Mouse (Mus musculus) hematopoietic multipotent progenitor cell, adult 10-12 weeks (in vitro differentiated cells): ENCODE results near the gene Gm5796. TPM values are rescaled to one million over a fixed set of nuclear protein-coding genes. Genes with fewer than 3 reads are reported as not detected.

Experiments
- polyA plus RNA-seq: library from polyadenylated mRNA; stranded (reverse); fragments of >175 nt; gene quantifications from 2 replicates; pipeline ENCODE4 v1.2.3, GENCODE M21; 2012; ENCODE audit warnings: low replicate concordance

Gm5796 gene
- not detected in 2 replicates for polyA plus RNA-seq

DNA sequence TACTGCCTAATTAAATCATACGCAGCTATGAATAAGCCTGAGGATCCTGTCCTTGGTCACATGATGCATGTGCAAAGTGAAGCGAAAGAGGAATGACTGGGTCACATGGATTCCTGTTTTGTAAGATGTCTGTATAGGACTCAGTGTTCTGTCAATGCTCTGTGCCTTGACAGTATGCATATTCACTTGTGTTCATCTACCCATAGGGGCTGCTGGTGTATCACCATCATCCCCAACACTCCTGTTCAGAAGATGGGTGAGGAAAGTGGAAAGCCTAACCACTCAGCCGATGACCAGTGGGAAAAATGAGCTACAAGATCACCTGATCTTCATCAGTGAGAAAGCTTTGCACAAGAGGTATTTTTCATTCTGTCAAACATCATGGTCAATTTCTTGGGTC is at the start of gene Gm5796:
Gene Gm5796, plus strand, starts transcription at position 301 of the 400 bp plus-strand sequence.

GRCm38 (mm10) chr14:3998094-3998493 is 25.6 kb upstream of the Gm5796 start, which contains the start of gene Gm3099:
Gene Gm3099 (plus strand): TSS chr14:3998394.

DNA sequence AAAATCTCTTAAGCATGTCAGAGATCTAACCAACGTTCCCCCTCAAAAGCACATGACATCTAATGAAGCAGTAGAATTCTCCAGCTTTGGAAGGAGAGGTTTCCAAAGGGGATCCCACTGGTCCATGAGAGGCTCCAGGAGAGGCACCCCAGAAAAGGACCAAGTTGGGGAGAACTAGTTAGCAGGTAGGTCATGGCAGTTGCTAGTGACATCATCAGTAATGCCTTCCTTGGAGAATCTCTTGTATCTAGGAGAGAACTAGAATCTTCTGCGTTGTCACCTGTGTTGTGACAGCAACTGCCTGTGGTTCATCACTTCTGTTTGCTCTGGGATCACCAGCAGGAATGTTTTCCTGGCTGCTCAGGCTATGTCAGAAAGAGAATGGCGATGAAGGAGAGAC is 60.1 kb downstream of the Gm5796 start, which contains the start of gene Gm3115:
Gene Gm3115, plus strand, starts transcription at position 301 of the 400 bp plus-strand sequence.

Other genes starting within 250 kb of the Gm5796 start
- not detected in 2 replicates for gene Gm3002, start 213.9 kb upstream of the Gm5796 start, polyA plus RNA-seq
- not detected in 2 replicates for gene Gm3033, start 177.7 kb upstream of the Gm5796 start, polyA plus RNA-seq
- not detected in 2 replicates for gene Gm2916, start 139.8 kb upstream of the Gm5796 start, polyA plus RNA-seq
- gene Gm3029, start 92.2 kb upstream of the Gm5796 start, polyA plus RNA-seq: not detected in 2 replicates
- not detected in 2 replicates for gene Gm3095, start 60.4 kb upstream of the Gm5796 start, polyA plus RNA-seq
- gene Gm3099, start 25.5 kb upstream of the Gm5796 start, polyA plus RNA-seq: not detected in 2 replicates
- not detected in 2 replicates for gene Gm3115, start 60.2 kb downstream of the Gm5796 start, polyA plus RNA-seq
- not detected in 2 replicates for gene Gm8108, start 86.6 kb downstream of the Gm5796 start, polyA plus RNA-seq
- not detected in 2 replicates for gene Gm3127, start 141.1 kb downstream of the Gm5796 start, polyA plus RNA-seq
- not detected in 2 replicates for gene Gm2974, start 158.6 kb downstream of the Gm5796 start, polyA plus RNA-seq
- not detected in 2 replicates for gene Gm3138, start 225.7 kb downstream of the Gm5796 start, polyA plus RNA-seq